Mouse (Mus musculus) limb, embryonic 11.5 days (tissue): ENCODE data around the gene Rara. TPM values are rescaled to one million over a fixed set of nuclear protein-coding genes. Genes with fewer than 3 reads are reported as not detected.

Experiments used
- ATAC-seq: fragments of 200-750 bp; cut with Nextera tagmentation; 2 replicates; pipeline ENCODE4 v1.8.0; 2017; ENCODE audit warnings: low read depth; ENCODE audit not compliant: insufficient number of reproducible peaks, low FRiP score, low TSS enrichment
- DNase-seq: peaks from one replicate; pipeline ENCODE4 v3.0.0-alpha.2; 2015; ENCODE audit warnings: low spot score
- H3K27ac ChIP-seq: fragments of 300-500 bp; sonication (generic); replicated peaks from 2 replicates; pipeline ENCODE4 v1.5.1; 2014; ENCODE audit warnings: low read depth, mild to moderate bottlenecking, low read length
- H3K27me3 ChIP-seq: fragments of 300-500 bp; sonication (generic); 2 replicates; pipeline ENCODE4 v1.6.1; 2014; ENCODE audit warnings: mild to moderate bottlenecking, low read length, mixed read lengths; ENCODE audit not compliant: control insufficient read depth, insufficient read depth
- H3K36me3 ChIP-seq: fragments of 300-500 bp; sonication (generic); 2 replicates; pipeline ENCODE4 v1.6.1; 2014; ENCODE audit warnings: mild to moderate bottlenecking, low read length, moderate library complexity, mixed read lengths; ENCODE audit not compliant: control insufficient read depth, insufficient read depth
- H3K4me1 ChIP-seq: fragments of 300-500 bp; sonication (generic); 2 replicates; pipeline ENCODE4 v1.6.1; 2014; ENCODE audit warnings: low read length, mixed read lengths; ENCODE audit not compliant: control insufficient read depth, insufficient read depth
- H3K4me2 ChIP-seq: fragments of 300-500 bp; sonication (generic); 2 replicates; pipeline ENCODE4 v1.6.1; 2014; ENCODE audit warnings: low read depth, mild to moderate bottlenecking, moderate library complexity; ENCODE audit not compliant: severe bottlenecking
- H3K4me3 ChIP-seq: fragments of 300-500 bp; sonication (generic); 2 replicates; pipeline ENCODE4 v1.5.1; 2014; ENCODE audit warnings: low read depth, low read length
- H3K9ac ChIP-seq: fragments of 300-500 bp; sonication (generic); 2 replicates; pipeline ENCODE4 v1.6.1; 2014; ENCODE audit warnings: mild to moderate bottlenecking, low read length
- H3K9me3 ChIP-seq: fragments of 300-500 bp; sonication (generic); 2 replicates; pipeline ENCODE4 v1.6.1; 2016; ENCODE audit warnings: low read length; ENCODE audit not compliant: control insufficient read depth
- whole genome bisulfite sequencing: fragments of 180-500 bp; shearing (Covaris S2); extraction: QIAGEN DNeasy Blood & Tissue Kit; methylation state at CpG from one replicate; pipeline ENCODE4 v1.1.7; 2014; 5-methylcytosine and 5-hydroxymethylcytosine counted together
- polyA plus RNA-seq: library from polyadenylated mRNA; unstranded; fragments of >200 nt; fragmentation: Nextera tagmentation; extraction: Ambion mirVana; gene quantifications from 2 replicates; pipeline ENCODE4 v1.2.1, GENCODE M21; 2014

Gene Rara
- polyA plus RNA-seq, 1 experiment from 2014 or later: 46.7 TPM

DNA sequence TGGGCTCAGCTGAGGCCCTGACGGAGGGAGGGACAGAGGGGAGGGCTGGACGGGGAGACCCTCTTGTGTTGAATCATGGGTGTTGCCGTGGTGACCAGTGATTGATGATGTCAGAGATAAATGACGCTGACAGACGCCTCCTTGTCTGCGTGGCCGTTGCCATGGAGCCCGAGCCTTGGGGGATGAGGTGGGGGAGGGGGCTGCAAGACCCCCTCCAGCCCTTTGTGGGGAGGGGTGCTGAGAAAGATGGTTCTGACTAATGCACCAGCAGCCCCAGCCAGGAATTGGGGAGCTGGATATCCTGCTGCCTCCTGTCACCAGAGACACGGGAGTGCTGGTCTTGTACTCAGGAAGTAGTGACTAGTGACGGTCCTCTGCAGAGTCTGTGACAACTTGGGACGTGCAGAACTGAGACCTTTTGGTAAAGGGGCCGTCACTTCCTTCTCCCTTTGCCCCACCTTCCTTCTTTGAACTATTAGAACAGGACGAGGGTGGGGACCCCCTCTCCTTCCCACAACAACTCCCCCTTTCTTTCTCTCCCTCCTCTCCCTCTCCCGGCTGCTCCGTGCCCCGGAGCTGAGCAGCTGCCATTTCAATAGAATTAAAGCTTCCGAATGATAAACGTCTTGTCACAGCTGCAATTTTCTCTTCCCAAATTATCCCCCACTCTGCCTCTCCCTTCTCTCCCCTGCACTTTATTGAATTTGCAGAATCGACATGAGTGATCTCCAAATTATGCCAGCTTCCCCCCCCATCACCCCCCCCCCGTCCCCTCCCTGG, 41.3 kb downstream of the Rara start:
- H3K9ac ChIP-seq: no peak overlapping the region
- peaks cover 57% of the 10 kb centered on the region for H3K4me1 ChIP-seq
- WGBS: 4% methylated on average over 20 of the region's 20 CpGs
- H3K27ac ChIP-seq: no peak overlapping the region
- H3K9me3 ChIP-seq: no peaks in the 10 kb centered on the region
- no peak overlapping the region for H3K4me3 ChIP-seq
- peaks cover 22% of the 10 kb centered on the region; the same call in 1 of the 2 replicates for H3K36me3 ChIP-seq
- H3K4me2 ChIP-seq: no peak overlapping the region; the same call in 1 of the 2 replicates
- H3K27me3 ChIP-seq: no peaks in the 10 kb centered on the region
- DNase-seq (peak; percentile 61), ATAC-seq (no peak)

DNA sequence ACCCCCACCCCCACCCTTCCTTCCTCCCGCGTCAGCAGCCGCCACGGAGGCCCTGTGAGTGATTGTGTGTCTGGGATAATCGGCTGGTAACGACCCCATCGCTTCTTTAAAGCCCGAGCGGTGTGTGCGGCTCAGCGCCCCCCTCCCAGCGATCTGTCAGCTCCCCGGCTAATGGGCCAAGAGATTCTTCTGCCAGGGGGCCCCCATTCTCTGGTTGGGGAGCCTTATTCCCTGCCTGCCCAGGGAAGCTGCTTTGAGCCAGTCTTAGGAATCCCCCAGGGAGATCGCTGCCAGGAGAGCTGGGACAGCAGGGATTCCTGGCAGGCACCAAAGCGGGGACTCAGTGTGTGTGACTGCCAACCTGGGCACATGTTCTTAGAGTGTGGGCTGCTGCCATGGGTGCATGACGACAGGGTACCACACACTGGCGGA, 41.9 kb downstream of the Rara start:
- peaks cover 51% of the 10 kb centered on the region for H3K4me1 ChIP-seq
- peak overlapping the region; percentile 16; the same call in 1 of the 2 replicates for H3K27ac ChIP-seq
- no peak overlapping the region; the same call in 1 of the 2 replicates for H3K4me2 ChIP-seq
- ATAC-seq: no peak
- no peaks in the 10 kb centered on the region for H3K9me3 ChIP-seq
- peaks cover 22% of the 10 kb centered on the region; the same call in 1 of the 2 replicates for H3K36me3 ChIP-seq
- no peaks in the 10 kb centered on the region for H3K27me3 ChIP-seq
- H3K4me3 ChIP-seq: no peak overlapping the region
- DNase-seq: no peak
- 13% methylated on average over 17 of the region's 17 CpGs for WGBS
- no peak overlapping the region for H3K9ac ChIP-seq

DNA sequence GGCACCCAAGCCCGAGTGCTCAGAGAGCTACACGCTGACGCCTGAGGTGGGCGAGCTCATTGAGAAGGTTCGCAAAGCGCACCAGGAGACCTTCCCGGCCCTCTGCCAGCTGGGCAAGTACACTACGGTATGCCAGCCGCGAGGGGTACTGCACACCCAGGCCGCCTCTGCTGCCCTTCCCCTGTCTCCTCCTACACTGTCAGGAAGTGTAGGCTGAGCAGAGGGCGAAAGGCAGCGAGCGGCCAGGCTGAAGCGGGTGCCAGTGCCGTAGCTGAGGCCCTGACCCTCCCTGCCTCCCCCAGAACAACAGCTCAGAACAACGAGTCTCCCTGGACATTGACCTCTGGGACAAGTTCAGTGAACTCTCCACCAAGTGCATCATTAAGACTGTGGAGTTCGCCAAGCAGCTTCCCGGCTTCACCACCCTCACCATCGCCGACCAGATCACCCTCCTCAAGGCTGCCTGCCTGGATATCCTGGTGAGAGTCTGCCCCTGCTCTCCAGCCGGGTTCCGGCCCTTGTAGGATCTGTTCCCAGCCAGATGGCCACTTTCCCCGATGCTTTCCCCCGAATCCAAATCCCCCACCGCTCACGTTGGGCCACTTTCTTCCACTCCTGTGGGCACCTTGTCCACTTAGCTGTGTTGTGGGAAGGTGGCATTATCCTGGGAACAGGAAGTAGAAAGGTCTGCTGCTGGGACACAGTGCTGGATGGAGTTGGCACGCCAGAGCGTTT, 42.7 kb downstream of the Rara start:
- no peak overlapping the region for H3K9ac ChIP-seq
- DNase-seq (no peak), ATAC-seq (no peak)
- no peak overlapping the region for H3K4me3 ChIP-seq
- H3K36me3 ChIP-seq: peaks cover 22% of the 10 kb centered on the region; the same call in 1 of the 2 replicates
- no peaks in the 10 kb centered on the region for H3K9me3 ChIP-seq
- no peak overlapping the region for H3K4me2 ChIP-seq
- H3K27me3 ChIP-seq: no peaks in the 10 kb centered on the region
- no peak overlapping the region for H3K27ac ChIP-seq
- 70% methylated on average over 29 of the region's 29 CpGs for WGBS
- H3K4me1 ChIP-seq: peaks cover 42% of the 10 kb centered on the region

DNA sequence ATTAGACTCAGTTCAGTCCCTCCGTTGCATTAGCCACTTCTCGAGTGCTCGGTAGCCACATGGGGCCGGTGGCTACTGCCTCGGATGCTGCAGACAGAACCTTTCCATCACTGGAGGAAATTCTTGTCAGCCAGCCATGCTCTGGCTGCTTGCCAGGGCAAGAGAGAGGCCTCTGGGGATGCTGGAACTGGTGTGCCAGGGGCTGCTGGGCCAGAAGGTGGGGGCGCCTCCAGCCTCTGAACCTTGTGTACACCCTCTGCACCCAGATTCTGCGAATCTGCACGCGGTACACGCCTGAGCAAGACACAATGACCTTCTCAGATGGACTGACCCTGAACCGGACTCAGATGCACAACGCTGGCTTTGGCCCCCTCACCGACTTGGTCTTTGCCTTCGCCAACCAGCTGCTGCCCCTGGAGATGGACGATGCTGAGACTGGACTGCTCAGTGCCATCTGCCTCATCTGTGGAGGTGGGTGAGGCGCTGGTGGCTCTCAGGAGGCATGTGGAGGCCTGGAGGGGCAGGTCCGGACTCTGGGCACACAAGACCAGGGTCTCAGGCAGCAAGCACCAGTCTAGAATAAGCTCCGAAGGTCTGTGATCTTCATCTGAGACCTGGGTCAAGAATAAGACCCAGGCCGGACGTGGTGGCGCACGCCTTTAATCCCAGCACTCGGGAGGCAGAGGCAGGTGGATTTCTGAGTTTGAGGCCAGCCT, 43.9 kb downstream of the Rara start:
- WGBS: 84% methylated on average over 23 of the region's 23 CpGs
- H3K4me2 ChIP-seq: no peak overlapping the region
- no peak overlapping the region for H3K27ac ChIP-seq

DNA sequence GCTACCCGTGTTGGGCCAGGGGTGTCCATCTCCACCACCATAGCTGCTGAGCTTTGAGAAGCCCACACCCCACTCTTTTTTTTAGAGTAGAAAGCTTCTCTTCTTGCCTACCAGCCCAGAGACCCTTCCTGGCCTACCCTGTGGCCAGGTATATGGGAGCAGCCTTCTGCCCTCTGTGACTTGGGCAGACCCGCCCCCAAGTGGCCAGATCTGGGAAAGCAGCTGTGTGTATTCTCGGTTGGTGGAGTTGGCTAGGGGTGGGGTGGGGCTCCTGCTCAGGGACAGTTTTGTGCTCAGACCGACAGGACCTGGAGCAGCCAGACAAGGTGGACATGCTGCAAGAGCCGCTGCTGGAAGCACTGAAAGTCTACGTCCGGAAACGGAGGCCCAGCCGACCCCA, 44.6 kb downstream of the Rara start:
- Histone ChIP-seq H3K36me3 (peaks cover 20% of the 10 kb centered on the region; the same call in 1 of the 2 replicates), H3K27me3 (no peaks in the 10 kb centered on the region), H3K4me2 (no peak overlapping the region), H3K9me3 (no peaks in the 10 kb centered on the region), H3K27ac (no peak overlapping the region), H3K4me3 (no peak overlapping the region), H3K4me1 (peaks cover 28% of the 10 kb centered on the region), H3K9ac (no peak overlapping the region)
- WGBS: 53% methylated on average over 9 of the region's 9 CpGs
- DNase-seq (peak; percentile 92), ATAC-seq (peak; percentile 28; the same call in 1 of the 2 replicates)

More for the DNA sequence above, 43.9 kb downstream of the Rara start:
- Histone ChIP-seq H3K9ac (no peak overlapping the region), H3K9me3 (no peaks in the 10 kb centered on the region), H3K4me1 (peaks cover 32% of the 10 kb centered on the region), H3K27me3 (no peaks in the 10 kb centered on the region), H3K36me3 (peaks cover 22% of the 10 kb centered on the region; the same call in 1 of the 2 replicates), H3K4me3 (no peak overlapping the region)
- DNase-seq: no peak
- no peak for ATAC-seq

- DNase-seq (no peak), ATAC-seq (no peak)
- Histone ChIP-seq H3K9me3 (no peaks in the 10 kb centered on the region), H3K27me3 (no peaks in the 10 kb centered on the region), H3K4me2 (no peak overlapping the region), H3K9ac (no peak overlapping the region), H3K4me1 (peaks cover 24% of the 10 kb centered on the region), H3K4me3 (no peak overlapping the region), H3K27ac (no peak overlapping the region), H3K36me3 (peaks cover 20% of the 10 kb centered on the region; the same call in 1 of the 2 replicates)
- WGBS: 86% methylated on average over 9 of the region's 9 CpGs
Measured at GRCm38 (mm10) chr11:98972801-98973360, 45.3 kb downstream of the Rara start.

GRCm38 (mm10) chr11:98973584-98973983, 46.0 kb downstream of the Rara start:
- Histone ChIP-seq H3K4me3 (no peak overlapping the region), H3K9me3 (no peaks in the 10 kb centered on the region), H3K9ac (no peak overlapping the region), H3K27ac (no peak overlapping the region), H3K27me3 (no peaks in the 10 kb centered on the region), H3K4me1 (peaks cover 17% of the 10 kb centered on the region), H3K4me2 (no peak overlapping the region), H3K36me3 (peaks cover 20% of the 10 kb centered on the region; the same call in 1 of the 2 replicates)
- DNase-seq: no peak
- no peak for ATAC-seq
- 91% methylated on average over 14 of the region's 14 CpGs for WGBS

DNA sequence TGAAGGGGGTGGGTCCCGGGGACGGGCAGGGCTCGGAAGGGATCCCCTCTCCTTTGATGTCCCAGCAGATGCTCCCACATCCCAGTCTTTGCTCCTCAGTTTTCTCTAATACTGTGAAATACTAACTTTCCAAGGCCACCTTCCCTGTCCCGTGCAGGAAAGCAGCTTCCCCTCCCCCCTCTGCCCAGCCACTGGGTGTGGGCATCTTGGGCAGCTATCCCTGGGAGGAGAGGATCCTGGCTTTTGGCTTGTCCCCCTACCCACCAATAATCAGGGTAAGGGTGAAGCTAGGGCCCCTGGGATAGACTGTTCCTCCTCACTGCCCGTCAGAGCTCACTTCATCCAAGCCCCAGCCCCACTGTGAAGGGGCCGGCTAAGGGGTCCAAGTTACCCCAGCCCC, 46.6 kb downstream of the Rara start:
- no peaks in the 10 kb centered on the region for H3K9me3 ChIP-seq
- WGBS: 82% methylated on average over 6 of the region's 6 CpGs
- peaks cover 10% of the 10 kb centered on the region for H3K4me1 ChIP-seq
- H3K4me2 ChIP-seq: no peak overlapping the region
- ATAC-seq: no peak
- H3K27ac ChIP-seq: no peak overlapping the region
- no peak overlapping the region for H3K9ac ChIP-seq
- peaks cover 20% of the 10 kb centered on the region; the same call in 1 of the 2 replicates for H3K36me3 ChIP-seq
- H3K4me3 ChIP-seq: no peak overlapping the region
- no peak for DNase-seq
- H3K27me3 ChIP-seq: no peaks in the 10 kb centered on the region
